Mouse (Mus musculus) midbrain, embryonic 15.5 days (tissue): ENCODE measurements around the gene Errfi1. TPM values are rescaled to one million over a fixed set of nuclear protein-coding genes. Genes with fewer than 3 reads are reported as not detected.

Source experiments
- ATAC-seq: fragments of 200-750 bp; cut with Nextera tagmentation; replicated peaks from 2 replicates; pipeline ENCODE4 v1.8.0; 2017; ENCODE audit warnings: moderate TSS enrichment
- H3K27ac ChIP-seq: fragments of 300-500 bp; sonication (generic); 2 replicates; pipeline ENCODE4 v1.5.1; 2015; ENCODE audit warnings: mild to moderate bottlenecking, inconsistent platforms
- H3K27me3 ChIP-seq: fragments of 300-500 bp; sonication (generic); replicated peaks from 2 replicates; pipeline ENCODE4 v1.6.1; 2015; ENCODE audit warnings: inconsistent platforms
- H3K36me3 ChIP-seq: fragments of 300-500 bp; sonication (generic); replicated peaks from 2 replicates; pipeline ENCODE4 v1.6.1; 2015; ENCODE audit warnings: inconsistent platforms
- H3K4me1 ChIP-seq: fragments of 300-500 bp; sonication (generic); 2 replicates; pipeline ENCODE4 v1.6.1; 2015; ENCODE audit warnings: inconsistent platforms
- H3K4me2 ChIP-seq: fragments of 300-500 bp; sonication (generic); 2 replicates; pipeline ENCODE4 v1.6.1; 2015; ENCODE audit warnings: inconsistent platforms, mild to moderate bottlenecking, moderate library complexity
- H3K4me3 ChIP-seq: fragments of 300-500 bp; sonication (generic); 2 replicates; pipeline ENCODE4 v1.5.1; 2015; ENCODE audit warnings: mild to moderate bottlenecking, inconsistent platforms
- H3K9ac ChIP-seq: fragments of 300-500 bp; sonication (generic); 2 replicates; pipeline ENCODE4 v1.6.1; 2015; ENCODE audit warnings: mild to moderate bottlenecking, inconsistent platforms
- H3K9me3 ChIP-seq: fragments of 300-500 bp; sonication (generic); 2 replicates; pipeline ENCODE4 v1.6.1; 2016; ENCODE audit warnings: inconsistent platforms
- WGBS: fragments of 180-500 bp; shearing (Covaris S2); methylation state at CpG from one replicate; pipeline ENCODE4 v1.1.7; 2015; ENCODE audit warnings: mixed read lengths; 5-methylcytosine and 5-hydroxymethylcytosine counted together
- polyA plus RNA-seq: library from polyadenylated mRNA; unstranded; fragments of >200 nt; fragmentation: Nextera tagmentation; extraction: Ambion mirVana; gene quantifications from 2 replicates; pipeline ENCODE4 v1.2.1, GENCODE M21; 2015

The Errfi1 gene
- polyA plus RNA-seq, 1 experiment from 2014 or later, result 25.6 TPM

GRCm38 (mm10) chr4:150824877-150825276, 28.8 kb upstream of the Errfi1 start:
- WGBS, result 64% methylated on average over 6 of the region's 6 CpGs

GRCm38 (mm10) chr4:150825531-150825930, 28.2 kb upstream of the Errfi1 start:
- 22% methylated on average over 7 of the region's 7 CpGs for WGBS
- ATAC-seq, result no peak
- H3K36me3 ChIP-seq, result no peaks in the 10 kb centered on the region
- H3K9me3 ChIP-seq, result no peaks in the 10 kb centered on the region
- peaks cover 16% of the 10 kb centered on the region for H3K4me1 ChIP-seq
- H3K27me3 ChIP-seq, result no peaks in the 10 kb centered on the region
- no peak overlapping the region for H3K4me3 ChIP-seq
- no peak overlapping the region; the same call in 1 of the 2 replicates for H3K27ac ChIP-seq
- H3K4me2 ChIP-seq, result no peak overlapping the region
- H3K9ac ChIP-seq, result no peak overlapping the region

More at GRCm38 (mm10) chr4:150824877-150825276, 28.8 kb upstream of the Errfi1 start:
- no peak overlapping the region for H3K9ac ChIP-seq
- H3K36me3 ChIP-seq, result no peaks in the 10 kb centered on the region
- H3K9me3 ChIP-seq, result no peaks in the 10 kb centered on the region
- no peaks in the 10 kb centered on the region for H3K27me3 ChIP-seq
- peaks cover 19% of the 10 kb centered on the region for H3K4me1 ChIP-seq
- H3K4me3 ChIP-seq, result no peak overlapping the region
- no peak overlapping the region for H3K27ac ChIP-seq
- no peak for ATAC-seq
- no peak overlapping the region for H3K4me2 ChIP-seq

GRCm38 (mm10) chr4:150831321-150831720, 22.4 kb upstream of the Errfi1 start:
- no peak overlapping the region for H3K9ac ChIP-seq
- ATAC-seq, result no peak
- 81% methylated on average over 3 of the region's 3 CpGs for WGBS
- H3K36me3 ChIP-seq, result no peaks in the 10 kb centered on the region
- H3K4me2 ChIP-seq, result no peak overlapping the region
- H3K4me1 ChIP-seq, result no peaks in the 10 kb centered on the region
- H3K4me3 ChIP-seq, result no peak overlapping the region
- no peaks in the 10 kb centered on the region for H3K27me3 ChIP-seq
- no peak overlapping the region for H3K27ac ChIP-seq
- no peaks in the 10 kb centered on the region for H3K9me3 ChIP-seq

- Histone ChIP-seq H3K4me2 (no peak overlapping the region), H3K4me3 (no peak overlapping the region), H3K4me1 (no peaks in the 10 kb centered on the region), H3K9ac (no peak overlapping the region), H3K9me3 (no peaks in the 10 kb centered on the region), H3K27me3 (no peaks in the 10 kb centered on the region), H3K36me3 (no peaks in the 10 kb centered on the region), H3K27ac (no peak overlapping the region)
- 86% methylated on average over 6 of the region's 6 CpGs for whole genome bisulfite sequencing
- no peak for ATAC-seq
Measured at GRCm38 (mm10) chr4:150831941-150832340, 21.8 kb upstream of the Errfi1 start.

- Histone ChIP-seq H3K4me1 (no peaks in the 10 kb centered on the region), H3K36me3 (no peaks in the 10 kb centered on the region), H3K27me3 (no peaks in the 10 kb centered on the region), H3K4me2 (no peak overlapping the region), H3K9ac (no peak overlapping the region), H3K27ac (no peak overlapping the region), H3K9me3 (no peaks in the 10 kb centered on the region), H3K4me3 (no peak overlapping the region)
- no peak for ATAC-seq
- 92% methylated on average over 5 of the region's 5 CpGs for WGBS
Measured at GRCm38 (mm10) chr4:150835163-150835562, 18.6 kb upstream of the Errfi1 start.

- Histone ChIP-seq H3K27me3 (no peaks in the 10 kb centered on the region), H3K9me3 (no peaks in the 10 kb centered on the region), H3K4me1 (no peaks in the 10 kb centered on the region), H3K4me2 (no peak overlapping the region), H3K36me3 (no peaks in the 10 kb centered on the region), H3K9ac (no peak overlapping the region), H3K27ac (no peak overlapping the region), H3K4me3 (no peak overlapping the region)
- ATAC-seq, result no peak
- 89% methylated on average over 13 of the region's 13 CpGs for WGBS
Measured at GRCm38 (mm10) chr4:150836258-150836657, 17.5 kb upstream of the Errfi1 start.

GRCm38 (mm10) chr4:150836961-150837360, 16.8 kb upstream of the Errfi1 start:
- Histone ChIP-seq H3K36me3 (no peaks in the 10 kb centered on the region), H3K27me3 (no peaks in the 10 kb centered on the region), H3K9ac (no peak overlapping the region), H3K4me2 (no peak overlapping the region), H3K27ac (no peak overlapping the region), H3K4me1 (no peaks in the 10 kb centered on the region), H3K9me3 (no peaks in the 10 kb centered on the region), H3K4me3 (no peak overlapping the region)
- 94% methylated on average over 12 of the region's 12 CpGs for WGBS
- no peak for ATAC-seq

GRCm38 (mm10) chr4:150837458-150837857, 16.3 kb upstream of the Errfi1 start:
- Histone ChIP-seq H3K9me3 (no peaks in the 10 kb centered on the region), H3K4me2 (no peak overlapping the region), H3K27ac (no peak overlapping the region), H3K27me3 (no peaks in the 10 kb centered on the region), H3K36me3 (no peaks in the 10 kb centered on the region), H3K4me1 (no peaks in the 10 kb centered on the region), H3K9ac (no peak overlapping the region), H3K4me3 (no peak overlapping the region)
- 86% methylated on average over 6 of the region's 6 CpGs for whole genome bisulfite sequencing
- ATAC-seq, result no peak

GRCm38 (mm10) chr4:150842045-150842444, 11.7 kb upstream of the Errfi1 start:
- Histone ChIP-seq H3K27ac (no peak overlapping the region), H3K4me1 (peaks cover 12% of the 10 kb centered on the region; the same call in 1 of the 2 replicates), H3K9ac (no peak overlapping the region), H3K36me3 (no peaks in the 10 kb centered on the region), H3K4me3 (no peak overlapping the region), H3K9me3 (no peaks in the 10 kb centered on the region), H3K27me3 (no peaks in the 10 kb centered on the region), H3K4me2 (no peak overlapping the region)
- WGBS, result 93% methylated on average over 5 of the region's 5 CpGs
- ATAC-seq, result no peak

- H3K36me3 ChIP-seq, result no peaks in the 10 kb centered on the region
- H3K9me3 ChIP-seq, result no peaks in the 10 kb centered on the region
- no peak for ATAC-seq
- H3K27me3 ChIP-seq, result no peaks in the 10 kb centered on the region
- WGBS, result 90% methylated on average over 7 of the region's 7 CpGs
- no peak overlapping the region for H3K9ac ChIP-seq
- no peak overlapping the region for H3K4me3 ChIP-seq
- no peak overlapping the region for H3K27ac ChIP-seq
- H3K4me1 ChIP-seq, result peaks cover 12% of the 10 kb centered on the region; the same call in 1 of the 2 replicates
- no peak overlapping the region for H3K4me2 ChIP-seq
Measured at GRCm38 (mm10) chr4:150843181-150843580, 10.5 kb upstream of the Errfi1 start.

- no peak overlapping the region for H3K27ac ChIP-seq
- WGBS, result 15% methylated on average over 8 of the region's 8 CpGs
- no peak overlapping the region for H3K9ac ChIP-seq
- H3K4me3 ChIP-seq, result no peak overlapping the region
- H3K36me3 ChIP-seq, result no peaks in the 10 kb centered on the region
- H3K4me1 ChIP-seq, result peaks cover 12% of the 10 kb centered on the region; the same call in 1 of the 2 replicates
- ATAC-seq, result no peak
- no peaks in the 10 kb centered on the region for H3K9me3 ChIP-seq
- H3K27me3 ChIP-seq, result no peaks in the 10 kb centered on the region
- no peak overlapping the region for H3K4me2 ChIP-seq
Measured at GRCm38 (mm10) chr4:150846316-150846715, 7.4 kb upstream of the Errfi1 start.

- ATAC-seq, result no peak
- H3K36me3 ChIP-seq, result no peaks in the 10 kb centered on the region
- WGBS, result 60% methylated on average over 10 of the region's 10 CpGs
- H3K4me2 ChIP-seq, result no peak overlapping the region
- H3K27me3 ChIP-seq, result no peaks in the 10 kb centered on the region
- no peak overlapping the region for H3K27ac ChIP-seq
- H3K9me3 ChIP-seq, result no peaks in the 10 kb centered on the region
- H3K4me3 ChIP-seq, result no peak overlapping the region
- H3K9ac ChIP-seq, result no peak overlapping the region
- peaks cover 21% of the 10 kb centered on the region for H3K4me1 ChIP-seq
Measured at GRCm38 (mm10) chr4:150849964-150850363, 3.8 kb upstream of the Errfi1 start.

- no peak overlapping the region for H3K9ac ChIP-seq
- ATAC-seq, result no peak
- no peaks in the 10 kb centered on the region for H3K36me3 ChIP-seq
- no peak overlapping the region for H3K4me3 ChIP-seq
- no peaks in the 10 kb centered on the region for H3K27me3 ChIP-seq
- H3K27ac ChIP-seq, result no peak overlapping the region
- WGBS, result 89% methylated on average over 4 of the region's 4 CpGs
- peaks cover 19% of the 10 kb centered on the region for H3K4me1 ChIP-seq
- H3K4me2 ChIP-seq, result no peak overlapping the region
- H3K9me3 ChIP-seq, result no peaks in the 10 kb centered on the region
Measured at GRCm38 (mm10) chr4:150850893-150851292, 2.8 kb upstream of the Errfi1 start.
